Mouse (Mus musculus) forebrain, embryonic 13.5 days (tissue): ENCODE data around the gene Fcamr. TPM values are rescaled to one million over a fixed set of nuclear protein-coding genes. Genes with fewer than 3 reads are reported as not detected.

ENCODE experiments used
- ATAC-seq: fragments of 200-750 bp; cut with Nextera tagmentation; 2 replicates; pipeline ENCODE4 v1.8.0; 2017
- H3K27ac ChIP-seq: fragments of 300-500 bp; sonication (generic); 2 replicates; pipeline ENCODE4 v1.5.1; 2015; ENCODE audit warnings: inconsistent platforms, mild to moderate bottlenecking, moderate library complexity
- H3K27me3 ChIP-seq: fragments of 300-500 bp; sonication (generic); 2 replicates; pipeline ENCODE4 v1.6.1; 2015; ENCODE audit warnings: mild to moderate bottlenecking, inconsistent platforms
- H3K36me3 ChIP-seq: fragments of 300-500 bp; sonication (generic); 2 replicates; pipeline ENCODE4 v1.6.1; 2015; ENCODE audit warnings: mild to moderate bottlenecking, inconsistent platforms; ENCODE audit not compliant: poor library complexity, severe bottlenecking
- H3K4me1 ChIP-seq: fragments of 300-500 bp; sonication (generic); 2 replicates; pipeline ENCODE4 v1.6.1; 2015; ENCODE audit warnings: inconsistent platforms
- H3K4me2 ChIP-seq: fragments of 300-500 bp; sonication (generic); 2 replicates; pipeline ENCODE4 v1.6.1; 2015; ENCODE audit warnings: inconsistent platforms, mild to moderate bottlenecking, moderate library complexity
- H3K4me3 ChIP-seq: fragments of 300-500 bp; sonication (generic); 2 replicates; pipeline ENCODE4 v1.5.1; 2015; ENCODE audit warnings: mild to moderate bottlenecking, inconsistent platforms
- H3K9ac ChIP-seq: fragments of 300-500 bp; sonication (generic); 2 replicates; pipeline ENCODE4 v1.6.1; 2015; ENCODE audit warnings: mild to moderate bottlenecking, inconsistent platforms
- H3K9me3 ChIP-seq: fragments of 300-500 bp; sonication (generic); replicated peaks from 2 replicates; pipeline ENCODE4 v1.6.1; 2016; ENCODE audit warnings: inconsistent platforms
- WGBS: fragments of 180-500 bp; shearing (Covaris S2); methylation state at CpG from one replicate; pipeline ENCODE4 v1.1.7; 2015; 5-methylcytosine and 5-hydroxymethylcytosine counted together
- polyA plus RNA-seq: library from polyadenylated mRNA; unstranded; fragments of >200 nt; fragmentation: Nextera tagmentation; extraction: Ambion mirVana; gene quantifications from 2 replicates; pipeline ENCODE4 v1.2.1, GENCODE M21; 2015

Gene Fcamr
- polyA plus RNA-seq: not detected in 2 replicates

DNA sequence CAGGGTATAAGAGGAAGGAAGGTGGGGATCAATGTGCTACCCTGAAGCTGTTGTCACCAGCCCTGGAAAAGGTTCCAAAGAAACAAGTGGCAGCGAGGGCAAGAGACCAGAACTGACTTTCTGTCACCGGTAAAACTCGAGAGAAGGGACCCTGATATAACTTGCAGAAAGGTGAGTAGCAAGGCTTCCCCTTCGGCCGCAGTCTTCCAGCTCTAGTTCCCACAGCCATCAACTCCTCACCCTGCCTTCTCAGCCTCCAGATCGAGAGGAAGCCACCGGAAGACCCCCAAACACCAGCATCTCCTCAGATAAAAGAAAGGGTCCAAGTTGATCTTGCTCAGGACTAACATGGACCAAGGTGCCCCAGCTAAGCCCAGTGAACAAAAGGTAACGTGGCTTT, at the start of gene Fcamr:
Fcamr (plus strand) TSS at position 301 of the 400 bp plus-strand sequence.
- H3K36me3 ChIP-seq: no peaks in the 10 kb centered on the region
- ATAC-seq: no peak
- 84% methylated on average over 8 of the region's 8 CpGs for WGBS
- H3K27me3 ChIP-seq: no peaks in the 10 kb centered on the region
- H3K9me3 ChIP-seq: no peaks in the 10 kb centered on the region
- H3K4me3 ChIP-seq: no peak within 1 kb of the TSS
- H3K4me2 ChIP-seq: no peak within 1 kb of the TSS
- H3K9ac ChIP-seq: no peak within 1 kb of the TSS
- no peak within 1 kb of the TSS for H3K27ac ChIP-seq
- no peaks in the 10 kb centered on the region for H3K4me1 ChIP-seq

DNA sequence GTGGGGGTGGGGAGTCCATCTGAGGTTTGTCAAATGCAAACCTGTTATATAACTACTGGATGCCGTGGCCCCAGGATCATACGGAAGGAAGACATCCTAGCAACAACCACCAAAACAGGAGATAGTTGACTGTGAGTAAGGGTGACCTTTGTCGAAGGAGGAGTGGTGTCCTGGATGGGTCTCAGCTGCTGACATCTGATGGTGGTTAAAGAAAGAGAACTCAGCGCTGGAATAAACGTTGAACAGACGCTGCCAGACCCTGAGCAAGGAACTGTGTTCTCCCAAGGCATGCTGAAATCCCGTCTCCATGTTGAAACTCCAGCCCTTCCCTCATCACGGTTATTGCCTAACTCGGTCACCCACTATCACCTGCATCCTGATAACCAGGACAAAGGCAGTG, 41.0 kb upstream of the Fcamr start:
- Histone ChIP-seq H3K27ac (no peak overlapping the region), H3K4me2 (no peak overlapping the region), H3K4me3 (no peak overlapping the region), H3K9ac (no peak overlapping the region), H3K36me3 (no peaks in the 10 kb centered on the region), H3K27me3 (no peaks in the 10 kb centered on the region), H3K4me1 (no peaks in the 10 kb centered on the region), H3K9me3 (no peaks in the 10 kb centered on the region)
- 90% methylated on average over 9 of the region's 9 CpGs for WGBS
- ATAC-seq: no peak

DNA sequence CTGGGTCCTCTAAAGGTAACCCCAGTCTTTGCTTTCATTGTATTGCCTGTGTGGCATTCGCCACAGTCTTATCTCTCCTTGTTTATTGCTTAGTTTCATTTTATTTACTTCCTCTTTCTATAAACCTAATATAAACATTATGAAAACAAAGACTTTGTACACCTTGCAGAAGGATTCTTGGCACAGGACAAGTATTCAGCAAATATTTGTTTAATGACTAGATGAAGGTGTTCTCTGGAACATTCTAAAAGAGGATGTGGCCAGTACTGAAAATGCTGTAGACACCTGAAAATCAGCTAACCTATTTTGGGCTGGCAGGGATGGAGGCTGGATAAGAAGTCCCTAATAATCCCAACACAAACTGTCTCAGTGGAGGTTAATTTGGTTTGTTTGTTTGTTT, 39.1 kb upstream of the Fcamr start:
- 82% methylated on average over 1 of the region's 1 CpGs for WGBS
- H3K27me3 ChIP-seq: no peaks in the 10 kb centered on the region
- ATAC-seq: no peak
- no peak overlapping the region for H3K4me2 ChIP-seq
- no peak overlapping the region for H3K4me3 ChIP-seq
- no peak overlapping the region for H3K9ac ChIP-seq
- no peaks in the 10 kb centered on the region for H3K4me1 ChIP-seq
- H3K36me3 ChIP-seq: no peaks in the 10 kb centered on the region
- H3K9me3 ChIP-seq: no peaks in the 10 kb centered on the region
- no peak overlapping the region for H3K27ac ChIP-seq

DNA sequence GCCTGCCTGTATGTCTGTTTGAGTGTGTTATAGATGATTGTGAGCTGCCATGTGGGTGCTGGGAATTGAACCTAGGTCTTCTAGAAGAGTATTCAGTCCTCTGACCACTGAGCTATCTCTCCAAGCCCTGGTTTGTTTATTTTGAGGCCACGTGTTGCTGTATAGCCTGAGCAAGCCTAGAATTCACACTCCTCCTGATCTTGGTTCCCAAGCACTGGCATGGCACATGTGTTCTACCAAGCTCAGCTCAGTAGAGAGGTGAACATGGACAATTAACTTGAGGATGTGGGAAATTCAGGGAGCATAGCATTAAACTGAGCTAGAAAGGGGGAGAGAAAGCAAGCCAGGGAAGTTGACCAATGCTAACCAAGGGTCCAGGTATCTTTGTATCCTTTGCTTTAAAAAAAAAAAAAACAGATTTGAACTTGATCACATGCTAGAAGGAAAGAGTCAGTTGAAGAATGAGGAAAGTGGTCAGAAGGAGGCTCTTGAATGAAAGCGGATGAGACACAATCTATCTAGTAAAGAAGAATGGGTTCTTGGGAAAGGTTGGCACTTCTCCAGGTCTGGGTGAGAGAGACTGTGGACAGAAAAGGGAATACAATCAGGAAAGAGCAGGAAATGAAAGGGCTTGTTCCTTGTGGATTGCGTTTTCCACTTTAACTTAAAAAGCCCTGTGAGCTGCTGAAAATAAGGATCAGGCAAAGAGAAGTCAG, 38.5 kb upstream of the Fcamr start:
- no peak overlapping the region for H3K9ac ChIP-seq
- H3K4me2 ChIP-seq: no peak overlapping the region
- no peak for ATAC-seq
- no peak overlapping the region for H3K27ac ChIP-seq
- 82% methylated on average over 3 of the region's 3 CpGs for WGBS
- H3K4me3 ChIP-seq: no peak overlapping the region
- no peaks in the 10 kb centered on the region for H3K9me3 ChIP-seq
- no peaks in the 10 kb centered on the region for H3K27me3 ChIP-seq
- H3K4me1 ChIP-seq: no peaks in the 10 kb centered on the region
- no peaks in the 10 kb centered on the region for H3K36me3 ChIP-seq

DNA sequence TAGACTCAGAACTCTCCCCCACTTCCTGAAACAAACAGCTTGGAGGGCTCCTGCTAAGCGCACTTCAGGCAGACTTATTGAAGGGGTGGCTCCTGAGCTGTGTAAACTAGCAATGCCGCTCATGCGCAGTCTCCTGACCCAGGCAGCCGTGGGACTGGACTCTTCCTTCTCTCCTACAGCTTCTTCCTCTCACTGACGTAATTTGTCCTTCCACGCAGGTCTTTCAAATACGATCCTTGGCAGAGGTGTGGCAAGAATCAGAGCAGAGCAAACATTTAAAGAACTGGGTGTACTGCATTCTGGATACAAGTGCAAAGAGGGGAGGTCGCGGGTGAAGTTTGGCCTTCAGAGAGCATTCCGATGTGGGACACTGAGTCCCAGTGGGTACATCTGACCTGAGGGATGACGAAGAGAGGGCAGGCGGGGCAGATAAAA, 36.7 kb upstream of the Fcamr start:
- Histone ChIP-seq H3K36me3 (no peaks in the 10 kb centered on the region), H3K4me3 (no peak overlapping the region), H3K9me3 (no peaks in the 10 kb centered on the region), H3K27ac (no peak overlapping the region), H3K9ac (no peak overlapping the region), H3K4me1 (no peaks in the 10 kb centered on the region), H3K4me2 (no peak overlapping the region), H3K27me3 (no peaks in the 10 kb centered on the region)
- WGBS: 92% methylated on average over 12 of the region's 12 CpGs
- no peak for ATAC-seq

DNA sequence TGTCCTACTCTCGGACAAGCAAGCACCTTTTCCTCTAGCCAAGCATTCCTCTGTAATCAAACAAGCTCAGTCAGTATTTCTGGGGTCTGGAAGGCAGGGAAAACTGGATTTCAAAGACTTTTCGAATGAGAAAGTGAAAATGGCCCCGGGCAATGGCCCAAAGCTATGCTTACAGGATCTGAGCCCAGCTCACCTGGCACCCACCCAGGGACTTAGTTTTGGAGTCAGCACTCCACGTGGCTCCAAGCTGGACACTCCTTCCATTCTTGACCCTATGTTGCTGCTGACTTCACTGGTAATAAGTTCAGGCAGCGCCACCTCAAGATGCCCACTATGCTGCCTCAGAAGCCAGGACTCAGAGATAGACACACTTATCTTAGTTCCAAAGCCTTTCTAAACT, 33.6 kb upstream of the Fcamr start:
- no peaks in the 10 kb centered on the region for H3K9me3 ChIP-seq
- H3K4me3 ChIP-seq: no peak overlapping the region
- no peak for ATAC-seq
- no peak overlapping the region for H3K9ac ChIP-seq
- no peaks in the 10 kb centered on the region for H3K36me3 ChIP-seq
- no peaks in the 10 kb centered on the region for H3K27me3 ChIP-seq
- H3K4me2 ChIP-seq: no peak overlapping the region
- no peak overlapping the region for H3K27ac ChIP-seq
- 87% methylated on average over 5 of the region's 5 CpGs for WGBS
- H3K4me1 ChIP-seq: no peaks in the 10 kb centered on the region

DNA sequence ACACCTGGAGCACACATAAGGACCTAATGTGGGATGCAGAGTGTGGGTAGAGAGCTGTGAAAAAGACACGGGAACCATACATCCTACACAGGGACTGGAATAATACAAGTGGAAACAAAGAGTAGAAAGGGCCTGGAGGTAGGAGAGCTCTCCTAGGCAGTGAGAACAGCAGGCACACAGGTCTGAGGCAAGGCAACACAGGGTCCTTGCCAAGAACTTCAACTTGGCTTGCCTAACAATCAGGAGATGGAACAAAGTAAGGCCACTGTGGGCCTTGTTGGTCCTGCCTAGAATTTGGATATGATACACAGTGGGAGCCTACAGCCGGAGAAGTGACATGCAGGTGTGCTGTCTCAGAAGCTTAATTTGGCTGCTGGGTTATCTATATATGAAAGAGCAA, 30.8 kb upstream of the Fcamr start:
- no peak overlapping the region for H3K4me2 ChIP-seq
- no peak for ATAC-seq

DNA sequence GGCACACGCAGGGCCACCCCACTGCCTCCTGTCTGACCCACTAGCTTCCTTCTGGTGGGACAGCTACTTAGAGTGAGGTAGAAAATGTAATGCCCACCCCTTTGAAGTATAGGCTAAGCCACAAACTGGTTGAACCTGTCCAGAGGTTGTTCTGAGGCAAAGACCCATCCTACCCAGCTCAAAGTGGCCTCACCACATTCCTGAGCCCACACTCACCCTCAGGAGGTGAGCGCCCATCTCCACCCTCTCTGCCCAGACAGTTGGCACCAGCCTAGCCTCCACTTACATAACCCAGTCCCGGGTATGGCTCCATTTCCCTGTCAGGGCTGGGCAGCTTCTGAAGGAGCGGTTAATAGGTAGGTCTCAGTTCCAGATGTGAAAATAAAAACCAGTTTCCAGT, 30.2 kb upstream of the Fcamr start:
- H3K4me3 ChIP-seq: no peak overlapping the region
- no peak overlapping the region for H3K9ac ChIP-seq
- 89% methylated on average over 4 of the region's 4 CpGs for WGBS
- no peaks in the 10 kb centered on the region for H3K27me3 ChIP-seq
- no peak for ATAC-seq
- no peaks in the 10 kb centered on the region for H3K36me3 ChIP-seq
- H3K9me3 ChIP-seq: no peaks in the 10 kb centered on the region
- no peak overlapping the region for H3K4me2 ChIP-seq
- no peak overlapping the region for H3K27ac ChIP-seq
- no peaks in the 10 kb centered on the region for H3K4me1 ChIP-seq

More for the DNA sequence above, 30.8 kb upstream of the Fcamr start:
- Histone ChIP-seq H3K4me3 (no peak overlapping the region), H3K36me3 (no peaks in the 10 kb centered on the region), H3K27ac (no peak overlapping the region), H3K27me3 (no peaks in the 10 kb centered on the region), H3K9ac (no peak overlapping the region), H3K9me3 (no peaks in the 10 kb centered on the region), H3K4me1 (no peaks in the 10 kb centered on the region)
- 87% methylated on average over 2 of the region's 2 CpGs for WGBS

DNA sequence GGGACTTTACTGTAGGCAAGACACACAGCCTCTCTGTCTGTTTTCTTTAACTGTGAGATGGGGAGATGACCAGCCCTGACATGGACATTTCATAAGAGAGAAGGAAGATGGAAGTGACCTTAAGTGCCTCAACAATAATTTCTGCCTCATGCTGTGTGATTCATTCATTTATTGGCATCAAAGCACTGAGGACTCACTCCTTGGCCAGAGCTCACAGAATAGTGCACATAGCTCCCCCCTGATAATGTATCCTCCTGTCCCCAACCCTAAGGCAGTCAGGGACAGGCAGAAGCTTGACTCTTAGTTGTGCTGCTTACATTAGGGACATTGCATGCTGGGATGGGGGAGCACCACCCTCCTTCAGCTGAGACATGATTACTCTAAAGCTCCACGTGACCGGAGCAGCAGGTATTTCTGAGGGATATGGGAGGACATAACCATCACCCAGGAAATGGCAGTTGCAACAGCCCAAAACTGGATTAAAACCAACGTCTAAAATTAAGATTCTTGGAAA, 29.7 kb upstream of the Fcamr start:
- WGBS: 78% methylated on average over 3 of the region's 3 CpGs
- Histone ChIP-seq H3K27ac (no peak overlapping the region), H3K9ac (no peak overlapping the region), H3K4me2 (no peak overlapping the region), H3K4me3 (no peak overlapping the region), H3K9me3 (no peaks in the 10 kb centered on the region), H3K36me3 (no peaks in the 10 kb centered on the region), H3K4me1 (no peaks in the 10 kb centered on the region), H3K27me3 (no peaks in the 10 kb centered on the region)
- no peak for ATAC-seq

DNA sequence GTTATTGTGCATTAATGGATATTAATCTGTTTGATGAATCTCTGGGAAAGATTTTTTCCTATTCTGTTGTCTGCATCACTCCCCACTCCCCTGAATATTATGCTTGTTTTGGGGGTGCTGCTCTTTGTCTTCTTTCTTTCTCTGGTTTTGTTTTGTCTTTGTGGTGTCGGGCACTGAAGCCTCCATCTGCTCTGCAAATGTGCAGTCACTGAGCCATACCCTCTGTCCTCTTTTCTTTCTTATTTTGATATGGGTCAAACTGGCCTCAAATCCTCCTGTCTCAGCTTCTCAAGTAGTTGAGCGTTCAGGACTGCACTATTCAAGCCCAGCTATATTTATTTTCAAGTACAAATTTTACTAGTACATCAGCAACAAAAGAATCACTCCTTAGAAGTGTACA, 25.5 kb upstream of the Fcamr start:
- no peak for ATAC-seq
- H3K27me3 ChIP-seq: no peaks in the 10 kb centered on the region
- no peaks in the 10 kb centered on the region for H3K9me3 ChIP-seq
- H3K27ac ChIP-seq: no peak overlapping the region
- H3K4me3 ChIP-seq: no peak overlapping the region
- H3K4me1 ChIP-seq: no peaks in the 10 kb centered on the region
- H3K4me2 ChIP-seq: no peak overlapping the region
- H3K36me3 ChIP-seq: no peaks in the 10 kb centered on the region
- WGBS: 61% methylated on average over 2 of the region's 2 CpGs
- no peak overlapping the region for H3K9ac ChIP-seq

DNA sequence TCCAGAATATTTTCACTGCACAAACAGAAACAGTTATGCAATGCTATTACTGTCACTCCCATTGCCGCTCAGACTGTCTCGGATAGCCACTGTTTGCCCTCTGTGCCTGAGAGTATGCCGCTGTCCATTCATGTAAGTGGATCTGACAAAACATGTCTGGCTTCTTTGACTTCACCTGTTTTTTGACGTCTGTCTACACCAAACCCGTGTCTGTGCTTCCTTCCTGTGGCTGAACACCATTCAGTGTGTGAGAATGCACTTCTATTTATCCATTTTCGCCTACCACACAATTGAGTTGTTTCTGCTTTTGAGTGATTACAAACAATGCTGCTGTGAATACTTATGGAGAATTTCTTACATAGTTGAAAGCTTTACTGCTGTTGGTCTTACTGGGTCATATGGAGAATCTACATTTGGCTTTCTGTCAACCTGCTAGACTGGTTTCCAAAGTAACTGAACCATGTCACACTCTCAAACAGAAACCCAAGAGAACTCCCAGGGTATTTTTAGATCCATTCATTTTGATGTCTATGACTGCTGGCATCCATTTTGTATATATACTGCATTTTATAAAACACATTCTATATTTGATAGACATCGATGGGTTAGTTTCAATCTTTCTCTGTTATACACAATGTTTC, 24.9 kb upstream of the Fcamr start:
- H3K9me3 ChIP-seq: no peaks in the 10 kb centered on the region
- no peaks in the 10 kb centered on the region for H3K27me3 ChIP-seq
- no peaks in the 10 kb centered on the region for H3K4me1 ChIP-seq
- ATAC-seq: no peak
- no peaks in the 10 kb centered on the region for H3K36me3 ChIP-seq
- H3K4me3 ChIP-seq: no peak overlapping the region
- H3K27ac ChIP-seq: no peak overlapping the region
- WGBS: 79% methylated on average over 7 of the region's 7 CpGs
- H3K9ac ChIP-seq: no peak overlapping the region
- H3K4me2 ChIP-seq: no peak overlapping the region

DNA sequence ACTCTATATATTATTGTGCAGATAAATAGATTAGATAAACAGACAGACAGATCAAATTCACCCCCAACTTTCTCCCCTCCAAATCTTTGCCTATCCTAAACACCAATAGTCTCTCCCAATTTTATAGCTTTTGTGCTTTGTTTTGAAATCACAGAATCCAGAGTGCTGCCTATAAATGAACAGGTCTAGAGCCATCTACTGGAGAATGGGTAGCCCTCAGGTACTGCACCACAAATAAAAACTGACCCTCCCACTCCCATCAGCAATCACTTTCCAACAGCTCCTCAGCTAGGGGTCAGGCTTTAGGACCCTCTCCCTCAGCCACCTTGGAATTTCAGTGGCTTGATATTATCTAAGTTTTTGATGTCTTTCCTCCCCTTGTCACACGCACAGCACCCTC, 24.1 kb upstream of the Fcamr start:
- Histone ChIP-seq H3K27me3 (no peaks in the 10 kb centered on the region), H3K9ac (no peak overlapping the region), H3K4me2 (no peak overlapping the region), H3K27ac (no peak overlapping the region), H3K4me3 (no peak overlapping the region), H3K36me3 (no peaks in the 10 kb centered on the region), H3K4me1 (no peaks in the 10 kb centered on the region), H3K9me3 (no peaks in the 10 kb centered on the region)
- no peak for ATAC-seq
- 82% methylated on average over 1 of the region's 1 CpGs for WGBS
